Mouse (Mus musculus): ENCODE results near the gene Grin2b. TPM values are rescaled to one million over a fixed set of nuclear protein-coding genes. Genes with fewer than 3 reads are reported as not detected.

Gene Grin2b
- polyA plus RNA-seq (2011; ENCODE audit: insufficient read length, low read depth, missing spikeins), result 0.55 and 0.61 TPM in 2 replicates

GRCm38 (mm10) chr6:136173191-136173896 lies at the start of gene Grin2b:
Gene Grin2b, minus strand, starts transcription at chr6:136173511.
- Histone ChIP-seq H3K4me1 (ENCODE audit: control insufficient read depth, insufficient read depth, low read length) (no peaks in the 10 kb centered on the region; the same call in 1 of the 2 replicates), H3K27ac (ENCODE audit: insufficient read depth, low read length) (no peak within 1 kb of the TSS), H3K4me3 (ENCODE audit: insufficient read depth, low read length) (peak within 1 kb of the TSS; percentile 23)
- TF ChIP-seq POLR2A (IDR thresholded peaks at IDR 0.05; ENCODE audit: low read depth, low read length), result no peak
- TF ChIP-seq CTCF (IDR thresholded peaks at IDR 0.05; ENCODE audit: borderline replicate concordance, insufficient read depth, low read length), result peak; percentile 49; the same call in 1 of the 2 replicates

- Histone ChIP-seq H3K4me3 (ENCODE audit: insufficient read depth, low read length) (no peak overlapping the region), H3K27ac (ENCODE audit: insufficient read depth, low read length) (no peak overlapping the region), H3K4me1 (ENCODE audit: control insufficient read depth, insufficient read depth, low read length) (no peaks in the 10 kb centered on the region)
- no peak for TF ChIP-seq POLR2A (IDR thresholded peaks at IDR 0.05; ENCODE audit: low read depth, low read length)
- TF ChIP-seq CTCF (IDR thresholded peaks at IDR 0.05; ENCODE audit: borderline replicate concordance, insufficient read depth, low read length), result no peak
Measured at GRCm38 (mm10) chr6:136221894-136222293, 48.6 kb upstream of the Grin2b start.

- H3K27ac ChIP-seq (ENCODE audit: insufficient read depth, low read length), result no peak overlapping the region
- TF ChIP-seq POLR2A (IDR thresholded peaks at IDR 0.05; ENCODE audit: low read depth, low read length), result no peak
- no peak for TF ChIP-seq CTCF (IDR thresholded peaks at IDR 0.05; ENCODE audit: borderline replicate concordance, insufficient read depth, low read length)
- no peak overlapping the region for H3K4me3 ChIP-seq (ENCODE audit: insufficient read depth, low read length)
- no peaks in the 10 kb centered on the region for H3K4me1 ChIP-seq (ENCODE audit: control insufficient read depth, insufficient read depth, low read length)
Measured at GRCm38 (mm10) chr6:136210442-136210841, 37.1 kb upstream of the Grin2b start.

- no peaks in the 10 kb centered on the region for H3K4me1 ChIP-seq (ENCODE audit: control insufficient read depth, insufficient read depth, low read length)
- no peak overlapping the region for H3K27ac ChIP-seq (ENCODE audit: insufficient read depth, low read length)
- no peak for TF ChIP-seq CTCF (IDR thresholded peaks at IDR 0.05; ENCODE audit: borderline replicate concordance, insufficient read depth, low read length)
- TF ChIP-seq POLR2A (IDR thresholded peaks at IDR 0.05; ENCODE audit: low read depth, low read length), result no peak
- H3K4me3 ChIP-seq (ENCODE audit: insufficient read depth, low read length), result no peak overlapping the region
Measured at GRCm38 (mm10) chr6:136199814-136200213, 26.5 kb upstream of the Grin2b start.

- Histone ChIP-seq H3K4me3 (ENCODE audit: insufficient read depth, low read length) (no peak overlapping the region), H3K27ac (ENCODE audit: insufficient read depth, low read length) (no peak overlapping the region), H3K4me1 (ENCODE audit: control insufficient read depth, insufficient read depth, low read length) (no peaks in the 10 kb centered on the region)
- TF ChIP-seq POLR2A (IDR thresholded peaks at IDR 0.05; ENCODE audit: low read depth, low read length) (no peak), CTCF (IDR thresholded peaks at IDR 0.05; ENCODE audit: borderline replicate concordance, insufficient read depth, low read length) (no peak)
Measured at GRCm38 (mm10) chr6:136194616-136195015, 21.3 kb upstream of the Grin2b start.

- TF ChIP-seq POLR2A (IDR thresholded peaks at IDR 0.05; ENCODE audit: low read depth, low read length), result no peak
- no peak for TF ChIP-seq CTCF (IDR thresholded peaks at IDR 0.05; ENCODE audit: borderline replicate concordance, insufficient read depth, low read length)
- Histone ChIP-seq H3K4me1 (ENCODE audit: control insufficient read depth, insufficient read depth, low read length) (no peaks in the 10 kb centered on the region), H3K27ac (ENCODE audit: insufficient read depth, low read length) (no peak overlapping the region), H3K4me3 (ENCODE audit: insufficient read depth, low read length) (no peak overlapping the region)
Measured at GRCm38 (mm10) chr6:136178066-136178465, 4.8 kb upstream of the Grin2b start.

GRCm38 (mm10) chr6:136172801-136173190 lies 515 bp downstream of the Grin2b start:
- TF ChIP-seq CTCF (IDR thresholded peaks at IDR 0.05; ENCODE audit: borderline replicate concordance, insufficient read depth, low read length), result no peak
- no peak for TF ChIP-seq POLR2A (IDR thresholded peaks at IDR 0.05; ENCODE audit: low read depth, low read length)
- H3K4me3 ChIP-seq (ENCODE audit: insufficient read depth, low read length), result peak overlapping the region; percentile 23
- no peak overlapping the region for H3K27ac ChIP-seq (ENCODE audit: insufficient read depth, low read length)
- H3K4me1 ChIP-seq (ENCODE audit: control insufficient read depth, insufficient read depth, low read length), result no peaks in the 10 kb centered on the region; the same call in 1 of the 2 replicates

GRCm38 (mm10) chr6:136172172-136172651 lies 1.1 kb downstream of the Grin2b start:
- TF ChIP-seq CTCF (IDR thresholded peaks at IDR 0.05; ENCODE audit: borderline replicate concordance, insufficient read depth, low read length), result no peak
- Histone ChIP-seq H3K4me1 (ENCODE audit: control insufficient read depth, insufficient read depth, low read length) (no peaks in the 10 kb centered on the region; the same call in 1 of the 2 replicates), H3K27ac (ENCODE audit: insufficient read depth, low read length) (no peak overlapping the region), H3K4me3 (ENCODE audit: insufficient read depth, low read length) (peak overlapping the region; percentile 23)

- TF ChIP-seq POLR2A (IDR thresholded peaks at IDR 0.05; ENCODE audit: low read depth, low read length) (no peak), CTCF (IDR thresholded peaks at IDR 0.05; ENCODE audit: borderline replicate concordance, insufficient read depth, low read length) (no peak)
- Histone ChIP-seq H3K4me3 (ENCODE audit: insufficient read depth, low read length) (no peak overlapping the region), H3K4me1 (ENCODE audit: control insufficient read depth, insufficient read depth, low read length) (no peaks in the 10 kb centered on the region; the same call in 1 of the 2 replicates), H3K27ac (ENCODE audit: insufficient read depth, low read length) (no peak overlapping the region)
Measured at GRCm38 (mm10) chr6:136171343-136171742, 2.0 kb downstream of the Grin2b start.

- Histone ChIP-seq H3K4me3 (ENCODE audit: insufficient read depth, low read length) (no peak overlapping the region), H3K27ac (ENCODE audit: insufficient read depth, low read length) (no peak overlapping the region), H3K4me1 (ENCODE audit: control insufficient read depth, insufficient read depth, low read length) (no peaks in the 10 kb centered on the region; the same call in 1 of the 2 replicates)
- no peak for TF ChIP-seq CTCF (IDR thresholded peaks at IDR 0.05; ENCODE audit: borderline replicate concordance, insufficient read depth, low read length)
- TF ChIP-seq POLR2A (IDR thresholded peaks at IDR 0.05; ENCODE audit: low read depth, low read length), result no peak
Measured at GRCm38 (mm10) chr6:136170381-136170780, 2.9 kb downstream of the Grin2b start.
